Mouse (Mus musculus) forebrain, embryonic 10.5 days (tissue): ENCODE data around the gene Unc45a. TPM values are rescaled to one million over a fixed set of nuclear protein-coding genes. Genes with fewer than 3 reads are reported as not detected.
A peak's percentile ranks its signal among the peaks of the same experiment; 100 is the strongest.

Source experiments
- DNase-seq: peaks from one replicate; pipeline ENCODE4 v3.0.0-alpha.2; 2017; ENCODE audit warnings: low spot score; ENCODE audit errors: extremely low spot score
- H3K27ac ChIP-seq: fragments of 300-500 bp; sonication (generic); 2 replicates; pipeline ENCODE4 v1.5.1; 2016; ENCODE audit warnings: mild to moderate bottlenecking
- H3K27me3 ChIP-seq: fragments of 300-500 bp; sonication (generic); 2 replicates; pipeline ENCODE4 v1.6.1; 2016; ENCODE audit warnings: mild to moderate bottlenecking; ENCODE audit not compliant: poor library complexity, severe bottlenecking
- H3K36me3 ChIP-seq: fragments of 300-500 bp; sonication (generic); replicated peaks from 2 replicates; pipeline ENCODE4 v1.6.1; 2016; ENCODE audit warnings: mild to moderate bottlenecking, moderate library complexity
- H3K4me1 ChIP-seq: fragments of 300-500 bp; sonication (generic); 2 replicates; pipeline ENCODE4 v1.6.1; 2016
- H3K4me3 ChIP-seq: fragments of 300-500 bp; sonication (generic); 2 replicates; pipeline ENCODE4 v1.5.1; 2016; ENCODE audit warnings: mild to moderate bottlenecking, moderate library complexity
- H3K9me3 ChIP-seq: fragments of 300-500 bp; sonication (generic); 2 replicates; pipeline ENCODE4 v1.6.1; 2016; ENCODE audit warnings: mild to moderate bottlenecking, moderate library complexity
- WGBS: fragments of 180-500 bp; shearing (Covaris S2); methylation state at CpG from one replicate; pipeline ENCODE4 v1.1.7; 2016; 5-methylcytosine and 5-hydroxymethylcytosine counted together
- polyA plus RNA-seq: library from polyadenylated mRNA; unstranded; fragments of >200 nt; fragmentation: Nextera tagmentation; extraction: Ambion mirVana; gene quantifications from 2 replicates; pipeline ENCODE4 v1.2.1, GENCODE M21; 2016

The Unc45a gene
- polyA plus RNA-seq, 1 experiment from 2014 or later, result 42.0 TPM

- peaks cover 7% of the 10 kb centered on the region for H3K36me3 ChIP-seq
- no peak overlapping the region for H3K27ac ChIP-seq
- WGBS, result 79% methylated on average over 4 of the region's 4 CpGs
- H3K4me1 ChIP-seq, result peaks cover 27% of the 10 kb centered on the region
- H3K27me3 ChIP-seq, result no peaks in the 10 kb centered on the region
- H3K4me3 ChIP-seq, result no peak overlapping the region
- H3K9me3 ChIP-seq, result no peaks in the 10 kb centered on the region
- DNase-seq, result no peak
These were observed 32.5 kb upstream of the Unc45a start for GRCm38 (mm10) chr7:80373352-80373751.

- no peak overlapping the region for H3K27ac ChIP-seq
- no peaks in the 10 kb centered on the region for H3K9me3 ChIP-seq
- no peak overlapping the region for H3K4me3 ChIP-seq
- 58% methylated on average over 2 of the region's 2 CpGs for WGBS
- peaks cover 13% of the 10 kb centered on the region for H3K36me3 ChIP-seq
- no peak for DNase-seq
- H3K27me3 ChIP-seq, result no peaks in the 10 kb centered on the region
- peaks cover 27% of the 10 kb centered on the region for H3K4me1 ChIP-seq
These were observed 31.9 kb upstream of the Unc45a start for GRCm38 (mm10) chr7:80372667-80373066.

GRCm38 (mm10) chr7:80372166-80372565 is 31.4 kb upstream of the Unc45a start:
- peaks cover 27% of the 10 kb centered on the region for H3K4me1 ChIP-seq
- peaks cover 18% of the 10 kb centered on the region for H3K36me3 ChIP-seq
- DNase-seq, result no peak
- whole genome bisulfite sequencing, result 83% methylated on average over 3 of the region's 3 CpGs
- no peak overlapping the region for H3K27ac ChIP-seq
- no peaks in the 10 kb centered on the region for H3K27me3 ChIP-seq
- no peak overlapping the region for H3K4me3 ChIP-seq
- H3K9me3 ChIP-seq, result no peaks in the 10 kb centered on the region

GRCm38 (mm10) chr7:80371041-80371751 is 30.4 kb upstream of the Unc45a start, which contains the start of gene Man2a2:
TSS of gene Man2a2 (minus strand) at chr7:80371375.
- Histone ChIP-seq H3K9me3 (no peaks in the 10 kb centered on the region), H3K27me3 (no peaks in the 10 kb centered on the region), H3K36me3 (peaks cover 28% of the 10 kb centered on the region), H3K4me3 (peak within 1 kb of the TSS; percentile 97), H3K4me1 (peaks cover 27% of the 10 kb centered on the region), H3K27ac (peak within 1 kb of the TSS; percentile 94)
- peak; percentile 54 for DNase-seq
- under 1% methylated on average over 82 of the region's 86 CpGs for WGBS

- Histone ChIP-seq H3K9me3 (no peaks in the 10 kb centered on the region), H3K36me3 (peaks cover 33% of the 10 kb centered on the region), H3K27me3 (no peaks in the 10 kb centered on the region), H3K4me1 (peaks cover 27% of the 10 kb centered on the region), H3K4me3 (peak overlapping the region; percentile 97), H3K27ac (peak overlapping the region; percentile 94)
- WGBS, result under 1% methylated on average over 31 of the region's 31 CpGs
- peak; percentile 65 for DNase-seq
These were observed 29.8 kb upstream of the Unc45a start for GRCm38 (mm10) chr7:80370649-80371040.

GRCm38 (mm10) chr7:80369967-80370431 is 29.2 kb upstream of the Unc45a start:
- DNase-seq, result no peak
- peak overlapping the region; percentile 94; the same call in 1 of the 2 replicates for H3K27ac ChIP-seq
- H3K27me3 ChIP-seq, result no peaks in the 10 kb centered on the region
- H3K4me3 ChIP-seq, result peak overlapping the region; percentile 97
- WGBS, result 58% methylated on average over 4 of the region's 4 CpGs
- no peaks in the 10 kb centered on the region for H3K9me3 ChIP-seq
- peaks cover 27% of the 10 kb centered on the region for H3K4me1 ChIP-seq
- H3K36me3 ChIP-seq, result peaks cover 38% of the 10 kb centered on the region

GRCm38 (mm10) chr7:80369461-80369860 is 28.7 kb upstream of the Unc45a start:
- H3K36me3 ChIP-seq, result peaks cover 43% of the 10 kb centered on the region
- H3K27me3 ChIP-seq, result no peaks in the 10 kb centered on the region
- no peak for DNase-seq
- H3K27ac ChIP-seq, result no peak overlapping the region
- H3K9me3 ChIP-seq, result no peaks in the 10 kb centered on the region
- 76% methylated on average over 5 of the region's 5 CpGs for WGBS
- H3K4me1 ChIP-seq, result peaks cover 27% of the 10 kb centered on the region
- H3K4me3 ChIP-seq, result peak overlapping the region; percentile 97

- Histone ChIP-seq H3K9me3 (no peaks in the 10 kb centered on the region), H3K4me1 (peaks cover 27% of the 10 kb centered on the region), H3K27ac (no peak overlapping the region), H3K27me3 (no peaks in the 10 kb centered on the region), H3K4me3 (no peak overlapping the region; the same call in 1 of the 2 replicates), H3K36me3 (peaks cover 49% of the 10 kb centered on the region)
- no peak for DNase-seq
- 91% methylated on average over 20 of the region's 20 CpGs for WGBS
These were observed 28.0 kb upstream of the Unc45a start for GRCm38 (mm10) chr7:80368635-80369421.

GRCm38 (mm10) chr7:80368009-80368408 is 27.2 kb upstream of the Unc45a start:
- no peak for DNase-seq
- Histone ChIP-seq H3K9me3 (no peaks in the 10 kb centered on the region), H3K4me1 (peaks cover 27% of the 10 kb centered on the region), H3K27me3 (no peaks in the 10 kb centered on the region), H3K36me3 (peaks cover 57% of the 10 kb centered on the region), H3K4me3 (no peak overlapping the region), H3K27ac (no peak overlapping the region)
- WGBS, result 91% methylated on average over 9 of the region's 9 CpGs

- no peak overlapping the region for H3K27ac ChIP-seq
- 96% methylated on average over 7 of the region's 7 CpGs for WGBS
- H3K9me3 ChIP-seq, result no peaks in the 10 kb centered on the region
- peaks cover 27% of the 10 kb centered on the region for H3K4me1 ChIP-seq
- no peak overlapping the region; the same call in 1 of the 2 replicates for H3K4me3 ChIP-seq
- DNase-seq, result no peak
- peaks cover 65% of the 10 kb centered on the region for H3K36me3 ChIP-seq
- H3K27me3 ChIP-seq, result no peaks in the 10 kb centered on the region
These were observed 26.4 kb upstream of the Unc45a start for GRCm38 (mm10) chr7:80367232-80367631.

GRCm38 (mm10) chr7:80365759-80366158 is 25.0 kb upstream of the Unc45a start:
- Histone ChIP-seq H3K4me1 (peaks cover 19% of the 10 kb centered on the region), H3K27ac (no peak overlapping the region), H3K4me3 (no peak overlapping the region), H3K36me3 (peaks cover 79% of the 10 kb centered on the region), H3K9me3 (no peaks in the 10 kb centered on the region), H3K27me3 (no peaks in the 10 kb centered on the region)
- WGBS, result 88% methylated on average over 2 of the region's 2 CpGs
- no peak for DNase-seq

- H3K36me3 ChIP-seq, result peaks cover 95% of the 10 kb centered on the region
- H3K27me3 ChIP-seq, result no peaks in the 10 kb centered on the region
- peaks cover 22% of the 10 kb centered on the region for H3K4me1 ChIP-seq
- no peak overlapping the region for H3K4me3 ChIP-seq
- H3K27ac ChIP-seq, result no peak overlapping the region
- no peaks in the 10 kb centered on the region for H3K9me3 ChIP-seq
- 88% methylated on average over 3 of the region's 3 CpGs for WGBS
- no peak for DNase-seq
These were observed 19.6 kb upstream of the Unc45a start for GRCm38 (mm10) chr7:80360435-80360834.

GRCm38 (mm10) chr7:80358039-80358438 is 17.2 kb upstream of the Unc45a start:
- 68% methylated on average over 4 of the region's 4 CpGs for WGBS
- Histone ChIP-seq H3K36me3 (peaks cover 91% of the 10 kb centered on the region), H3K4me3 (no peak overlapping the region), H3K9me3 (no peaks in the 10 kb centered on the region), H3K27ac (no peak overlapping the region), H3K4me1 (peaks cover 22% of the 10 kb centered on the region), H3K27me3 (no peaks in the 10 kb centered on the region)
- no peak for DNase-seq
